Mouse (Mus musculus): ENCODE results near the gene Fbrs. TPM values are rescaled to one million over a fixed set of nuclear protein-coding genes. Genes with fewer than 3 reads are reported as not detected.
"Not testable (repeated sequence)": the region's sequence is repeated elsewhere in the genome, so short reads cannot be mapped to it uniquely, and the experiment has no call there.

Gene Fbrs
- polyA plus RNA-seq, 1 experiment from 2014 or later, result 9.1 TPM

DNA sequence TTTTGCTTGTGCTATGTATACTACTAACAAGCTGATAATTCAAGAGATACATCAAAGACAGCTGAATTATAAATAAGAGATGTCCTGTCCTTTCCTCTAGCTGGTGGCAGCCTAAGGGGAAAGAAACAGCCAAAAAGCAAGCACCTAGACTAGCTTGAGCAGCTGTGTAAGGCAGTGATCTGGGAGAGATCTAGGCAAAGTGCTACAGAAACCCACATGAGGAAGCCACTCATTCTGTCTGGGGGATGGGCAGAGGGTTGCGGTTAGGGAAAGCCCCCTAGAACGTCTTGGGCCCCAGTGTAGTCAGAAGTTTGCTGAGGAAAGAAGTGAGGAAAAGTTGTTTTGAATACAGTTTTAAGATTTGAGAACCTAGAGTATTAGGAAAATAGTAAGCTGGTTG lies 1.3 kb downstream of the Fbrs start:
- no peaks in the 10 kb centered on the region for H3K27me3 ChIP-seq (ENCODE audit: control insufficient read depth, insufficient read depth, low read depth, low read length)
- no peaks in the 10 kb centered on the region for H3K9me3 ChIP-seq (replicated peaks; ENCODE audit: control insufficient read depth, low read length, poor library complexity, severe bottlenecking)
- peaks cover 18% of the 10 kb centered on the region for H3K36me3 ChIP-seq (ENCODE audit: control insufficient read depth, insufficient read depth, low read length)
- H3K4me3 ChIP-seq (ENCODE audit: low read depth, low read length), result peak overlapping the region; percentile 76; the same call in 1 of the 2 replicates
- no peak for ATAC-seq
- peak overlapping the region; percentile 88; the same call in 1 of the 2 replicates for H3K9ac ChIP-seq (ENCODE audit: low read depth, low read length)
- no peak overlapping the region for H3K27ac ChIP-seq (ENCODE audit: low read length)
- peak overlapping the region; percentile 79 for H3K4me2 ChIP-seq (ENCODE audit: low read length)
- H3K4me1 ChIP-seq (ENCODE audit: control insufficient read depth, insufficient read depth, low read length), result peaks cover 27% of the 10 kb centered on the region
- WGBS, result 67% methylated on average over 2 of the region's 2 CpGs

DNA sequence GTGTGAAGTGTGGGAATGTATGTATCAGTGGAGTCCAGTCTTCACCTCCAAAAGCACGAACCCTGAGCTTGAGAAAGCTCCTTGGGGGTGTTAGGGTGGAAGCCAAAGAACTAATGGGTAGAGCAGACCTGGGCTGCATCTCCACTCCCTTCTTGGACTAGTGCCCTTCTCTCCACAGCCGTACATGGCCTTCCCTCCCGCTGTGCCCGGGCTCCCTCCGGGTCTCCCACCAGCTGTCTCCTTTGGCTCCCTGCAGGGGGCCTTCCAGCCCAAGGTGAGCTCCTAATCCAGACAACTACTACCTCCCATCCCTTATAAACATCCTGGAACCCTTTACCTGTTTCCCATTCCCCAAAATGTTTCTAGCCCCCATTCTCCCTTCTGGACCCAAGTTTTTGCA lies 6.4 kb downstream of the Fbrs start:
- Histone ChIP-seq H3K4me3 (ENCODE audit: low read depth, low read length) (no peak overlapping the region), H3K36me3 (ENCODE audit: control insufficient read depth, insufficient read depth, low read length) (peaks cover 34% of the 10 kb centered on the region), H3K4me1 (ENCODE audit: control insufficient read depth, insufficient read depth, low read length) (peaks cover 12% of the 10 kb centered on the region), H3K9me3 (replicated peaks; ENCODE audit: control insufficient read depth, low read length, poor library complexity, severe bottlenecking) (no peaks in the 10 kb centered on the region), H3K27me3 (ENCODE audit: control insufficient read depth, insufficient read depth, low read depth, low read length) (no peaks in the 10 kb centered on the region), H3K4me2 (ENCODE audit: low read length) (no peak overlapping the region), H3K9ac (ENCODE audit: low read depth, low read length) (no peak overlapping the region), H3K27ac (ENCODE audit: low read length) (no peak overlapping the region)
- no peak for ATAC-seq
- 68% methylated on average over 5 of the region's 5 CpGs for WGBS

DNA sequence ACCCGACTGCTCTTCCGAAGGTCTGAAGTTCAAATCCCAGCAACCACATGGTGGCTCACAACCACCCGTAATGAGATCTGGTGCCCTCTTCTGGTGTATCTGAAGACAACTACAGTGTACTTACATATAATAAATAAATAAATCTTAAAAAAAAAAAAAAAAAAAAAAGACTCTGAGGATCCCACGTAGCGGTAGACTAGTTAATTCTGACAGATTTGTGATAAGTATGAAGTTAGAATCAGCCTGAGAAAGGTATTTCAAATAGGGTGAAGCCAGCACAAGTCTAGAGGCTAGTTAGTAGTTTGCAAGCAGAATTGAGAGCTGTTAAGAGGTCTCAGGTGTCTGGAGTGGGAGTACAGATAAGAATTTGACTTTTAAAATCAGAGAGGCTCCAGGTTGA lies 9.4 kb downstream of the Fbrs start:
- not testable (repeated sequence) for H3K27ac ChIP-seq (ENCODE audit: low read length); H3K4me1 ChIP-seq (ENCODE audit: control insufficient read depth, insufficient read depth, low read length); ATAC-seq; H3K4me3 ChIP-seq (ENCODE audit: low read depth, low read length); H3K9me3 ChIP-seq (replicated peaks; ENCODE audit: control insufficient read depth, low read length, poor library complexity, severe bottlenecking); H3K9ac ChIP-seq (ENCODE audit: low read depth, low read length); H3K27me3 ChIP-seq (ENCODE audit: control insufficient read depth, insufficient read depth, low read depth, low read length); H3K4me2 ChIP-seq (ENCODE audit: low read length)
- WGBS, result 90% methylated on average over 4 of the region's 5 CpGs
- H3K36me3 ChIP-seq (ENCODE audit: control insufficient read depth, insufficient read depth, low read length), result peaks cover 43% of the 10 kb centered on the region

DNA sequence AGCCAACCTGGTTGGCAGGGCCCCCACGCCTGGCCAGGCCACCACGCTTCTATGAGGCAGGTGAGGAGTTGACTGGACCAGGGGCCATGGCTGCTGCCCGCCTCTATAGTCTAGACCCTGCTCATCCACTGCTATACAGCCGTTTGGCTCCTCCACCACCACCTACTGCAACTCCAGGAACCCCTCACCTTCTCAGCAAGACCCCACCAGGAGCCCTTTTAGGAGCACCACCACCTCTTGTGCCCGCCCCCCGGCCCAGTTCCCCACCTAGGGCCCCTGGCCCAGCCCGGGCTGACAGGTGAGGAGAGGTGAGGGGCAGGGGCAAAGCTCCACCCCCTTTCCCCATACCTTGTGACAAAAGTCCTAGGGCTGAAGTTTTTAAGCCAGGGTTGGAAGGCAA lies 11.0 kb downstream of the Fbrs start:
- WGBS, result 95% methylated on average over 7 of the region's 7 CpGs
- H3K36me3 ChIP-seq (ENCODE audit: control insufficient read depth, insufficient read depth, low read length), result peaks cover 41% of the 10 kb centered on the region
- no peak overlapping the region for H3K27ac ChIP-seq (ENCODE audit: low read length)
- ATAC-seq, result no peak
- H3K4me3 ChIP-seq (ENCODE audit: low read depth, low read length), result no peak overlapping the region
- no peaks in the 10 kb centered on the region for H3K9me3 ChIP-seq (replicated peaks; ENCODE audit: control insufficient read depth, low read length, poor library complexity, severe bottlenecking)
- H3K4me2 ChIP-seq (ENCODE audit: low read length), result no peak overlapping the region
- no peaks in the 10 kb centered on the region for H3K4me1 ChIP-seq (ENCODE audit: control insufficient read depth, insufficient read depth, low read length)
- H3K27me3 ChIP-seq (ENCODE audit: control insufficient read depth, insufficient read depth, low read depth, low read length), result no peaks in the 10 kb centered on the region
- no peak overlapping the region for H3K9ac ChIP-seq (ENCODE audit: low read depth, low read length)

DNA sequence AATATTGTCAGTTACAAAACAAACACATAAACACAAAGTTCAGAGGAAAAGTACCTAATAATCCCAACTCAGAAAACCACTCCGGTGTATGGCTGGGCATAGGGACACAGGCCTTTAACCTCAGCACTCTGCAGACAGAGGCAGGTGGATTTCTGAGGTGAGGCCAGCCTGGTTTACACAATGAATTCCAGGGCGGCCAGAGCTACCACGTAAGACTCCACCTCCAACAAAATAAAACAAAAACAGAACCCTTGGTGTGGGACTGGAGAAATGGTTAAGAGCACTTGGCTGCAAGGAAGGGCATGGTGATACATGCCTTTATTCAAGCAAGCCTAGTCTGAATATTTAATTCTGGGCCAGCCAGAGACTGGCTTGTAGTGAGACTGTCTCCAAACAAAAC lies 12.8 kb downstream of the Fbrs start:
- Histone ChIP-seq H3K36me3 (ENCODE audit: control insufficient read depth, insufficient read depth, low read length) (peaks cover 34% of the 10 kb centered on the region), H3K9ac (ENCODE audit: low read depth, low read length) (no peak overlapping the region), H3K9me3 (replicated peaks; ENCODE audit: control insufficient read depth, low read length, poor library complexity, severe bottlenecking) (no peaks in the 10 kb centered on the region), H3K27ac (ENCODE audit: low read length) (no peak overlapping the region), H3K4me3 (ENCODE audit: low read depth, low read length) (no peak overlapping the region), H3K4me2 (ENCODE audit: low read length) (no peak overlapping the region), H3K27me3 (ENCODE audit: control insufficient read depth, insufficient read depth, low read depth, low read length) (no peaks in the 10 kb centered on the region), H3K4me1 (ENCODE audit: control insufficient read depth, insufficient read depth, low read length) (no peaks in the 10 kb centered on the region)
- 92% methylated on average over 3 of the region's 3 CpGs for WGBS
- ATAC-seq, result no peak

DNA sequence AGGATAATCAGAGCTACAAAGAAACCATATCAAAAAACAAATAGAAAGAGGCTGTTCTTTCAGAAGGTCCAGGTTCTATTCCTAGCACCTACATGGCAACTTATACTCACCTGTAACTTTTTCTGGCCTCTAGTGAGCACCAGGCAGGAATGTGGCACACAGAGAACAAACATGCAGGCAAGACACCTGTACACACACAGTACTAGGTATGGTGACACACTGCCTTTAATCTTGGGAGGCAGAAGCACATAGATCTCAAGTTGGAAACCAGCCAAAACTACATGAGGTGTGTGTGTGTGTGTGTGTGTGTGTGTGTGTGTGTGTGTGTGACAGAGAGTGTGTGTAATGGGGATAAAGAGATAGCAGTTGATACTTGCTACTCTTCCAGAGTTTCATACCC lies 15.6 kb downstream of the Fbrs start:
- H3K4me2 ChIP-seq (ENCODE audit: low read length), result no peak overlapping the region
- no peaks in the 10 kb centered on the region for H3K9me3 ChIP-seq (replicated peaks; ENCODE audit: control insufficient read depth, low read length, poor library complexity, severe bottlenecking)
- no peak overlapping the region for H3K27ac ChIP-seq (ENCODE audit: low read length)
- ATAC-seq, result no peak
- H3K36me3 ChIP-seq (ENCODE audit: control insufficient read depth, insufficient read depth, low read length), result peaks cover 21% of the 10 kb centered on the region
- no peak overlapping the region for H3K4me3 ChIP-seq (ENCODE audit: low read depth, low read length)
- no peaks in the 10 kb centered on the region for H3K4me1 ChIP-seq (ENCODE audit: control insufficient read depth, insufficient read depth, low read length)
- H3K27me3 ChIP-seq (ENCODE audit: control insufficient read depth, insufficient read depth, low read depth, low read length), result no peaks in the 10 kb centered on the region
- H3K9ac ChIP-seq (ENCODE audit: low read depth, low read length), result no peak overlapping the region

DNA sequence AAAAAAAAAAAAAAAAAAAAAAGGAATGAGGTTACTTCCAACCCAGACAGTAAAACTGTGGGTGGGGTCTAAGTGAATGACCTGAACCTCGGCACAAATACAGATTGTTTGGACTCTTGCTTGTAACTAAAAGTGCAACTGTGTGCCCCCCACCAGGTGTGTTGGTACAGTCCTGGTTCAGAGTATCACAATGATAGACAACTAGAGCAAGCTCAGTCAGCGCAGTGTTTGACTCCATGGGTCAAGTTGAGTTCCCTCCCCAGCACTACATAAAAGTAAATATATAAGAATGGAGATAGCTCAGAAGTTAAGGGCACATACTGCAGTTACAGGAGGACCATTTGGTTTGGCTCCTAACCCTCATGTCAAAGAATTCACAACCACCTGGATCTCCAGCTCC lies 18.4 kb downstream of the Fbrs start:
- no peak for ATAC-seq

DNA sequence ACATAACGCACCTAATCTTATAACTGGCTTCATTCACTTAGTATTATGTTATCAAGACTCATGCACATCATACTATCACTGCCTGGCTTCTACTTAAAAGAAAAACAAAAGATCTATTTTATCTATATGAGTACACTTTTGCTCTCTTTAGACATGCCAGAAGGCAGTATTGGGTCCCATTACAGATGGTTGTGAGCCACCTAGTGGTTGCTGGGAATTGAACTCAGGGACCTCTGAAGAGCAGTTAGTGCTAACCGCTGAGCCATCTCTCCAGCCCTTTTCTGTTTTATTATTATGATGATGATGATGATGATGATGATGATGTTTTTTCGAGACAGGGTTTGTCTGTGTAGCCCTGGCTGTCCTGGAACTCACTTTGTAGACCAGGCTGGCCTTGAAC lies 19.4 kb downstream of the Fbrs start:
- Histone ChIP-seq H3K4me2 (ENCODE audit: low read length) (no peak overlapping the region), H3K4me3 (ENCODE audit: low read depth, low read length) (no peak overlapping the region), H3K27me3 (ENCODE audit: control insufficient read depth, insufficient read depth, low read depth, low read length) (no peaks in the 10 kb centered on the region), H3K9ac (ENCODE audit: low read depth, low read length) (no peak overlapping the region), H3K36me3 (ENCODE audit: control insufficient read depth, insufficient read depth, low read length) (no peaks in the 10 kb centered on the region), H3K4me1 (ENCODE audit: control insufficient read depth, insufficient read depth, low read length) (no peaks in the 10 kb centered on the region), H3K27ac (ENCODE audit: low read length) (no peak overlapping the region), H3K9me3 (replicated peaks; ENCODE audit: control insufficient read depth, low read length, poor library complexity, severe bottlenecking) (no peaks in the 10 kb centered on the region)
- WGBS, result 54% methylated on average over 3 of the region's 3 CpGs
- ATAC-seq, result no peak

More for the DNA sequence above, 18.4 kb downstream of the Fbrs start:
- Histone ChIP-seq H3K36me3 (ENCODE audit: control insufficient read depth, insufficient read depth, low read length) (no peaks in the 10 kb centered on the region), H3K4me2 (ENCODE audit: low read length) (no peak overlapping the region), H3K27me3 (ENCODE audit: control insufficient read depth, insufficient read depth, low read depth, low read length) (no peaks in the 10 kb centered on the region), H3K4me1 (ENCODE audit: control insufficient read depth, insufficient read depth, low read length) (no peaks in the 10 kb centered on the region), H3K9ac (ENCODE audit: low read depth, low read length) (no peak overlapping the region), H3K27ac (ENCODE audit: low read length) (no peak overlapping the region), H3K9me3 (replicated peaks; ENCODE audit: control insufficient read depth, low read length, poor library complexity, severe bottlenecking) (no peaks in the 10 kb centered on the region), H3K4me3 (ENCODE audit: low read depth, low read length) (no peak overlapping the region)
- WGBS, result 84% methylated on average over 2 of the region's 2 CpGs

DNA sequence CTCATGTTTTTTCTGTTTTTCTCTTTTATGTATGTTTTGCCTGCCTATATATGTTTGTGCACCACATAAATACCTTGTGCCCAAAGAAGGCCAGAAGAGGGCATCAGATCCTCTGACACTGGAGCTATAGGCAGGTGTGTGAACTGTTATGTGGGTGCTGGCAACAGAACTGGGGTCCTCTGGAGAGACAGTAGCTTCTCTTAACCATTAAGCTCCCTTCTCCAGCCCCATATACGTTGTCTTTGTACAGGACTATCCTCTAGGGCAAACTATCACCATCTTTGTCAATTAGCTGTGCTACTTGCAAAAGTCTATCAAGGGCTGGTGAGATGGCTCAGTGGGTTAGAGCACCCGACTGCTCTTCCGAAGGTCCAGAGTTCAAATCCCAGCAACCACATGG lies 29.3 kb downstream of the Fbrs start:
- Histone ChIP-seq H3K4me1 (ENCODE audit: control insufficient read depth, insufficient read depth, low read length) (peaks cover 5% of the 10 kb centered on the region), H3K9me3 (replicated peaks; ENCODE audit: control insufficient read depth, low read length, poor library complexity, severe bottlenecking) (no peaks in the 10 kb centered on the region), H3K27ac (ENCODE audit: low read length) (no peak overlapping the region), H3K4me3 (ENCODE audit: low read depth, low read length) (no peak overlapping the region), H3K9ac (ENCODE audit: low read depth, low read length) (no peak overlapping the region), H3K27me3 (ENCODE audit: control insufficient read depth, insufficient read depth, low read depth, low read length) (no peaks in the 10 kb centered on the region), H3K36me3 (ENCODE audit: control insufficient read depth, insufficient read depth, low read length) (no peaks in the 10 kb centered on the region), H3K4me2 (ENCODE audit: low read length) (no peak overlapping the region)
- no peak for ATAC-seq
- 92% methylated on average over 3 of the region's 3 CpGs for WGBS

DNA sequence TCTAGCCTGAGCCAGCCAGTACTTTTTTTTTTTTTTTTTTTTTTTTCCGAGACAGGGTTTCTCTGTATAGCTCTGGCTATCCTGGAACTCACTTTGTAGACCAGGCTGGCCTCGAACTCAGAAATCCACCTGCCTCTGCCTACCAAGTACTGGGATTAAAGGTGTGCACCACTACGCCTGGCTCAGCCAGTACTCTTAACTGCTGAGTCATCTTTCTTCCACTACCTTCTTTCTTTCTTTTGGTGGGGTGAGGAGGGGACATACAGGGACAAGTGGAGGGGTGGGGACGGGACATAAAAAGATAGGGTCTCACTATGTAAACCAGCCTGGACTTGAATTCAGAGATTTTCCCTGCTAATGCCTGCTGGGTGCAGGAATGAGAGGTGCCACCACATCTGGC lies 30.8 kb downstream of the Fbrs start:
- H3K4me2 ChIP-seq (ENCODE audit: low read length); H3K27me3 ChIP-seq (ENCODE audit: control insufficient read depth, insufficient read depth, low read depth, low read length); H3K36me3 ChIP-seq (ENCODE audit: control insufficient read depth, insufficient read depth, low read length); ATAC-seq; H3K9ac ChIP-seq (ENCODE audit: low read depth, low read length); H3K4me3 ChIP-seq (ENCODE audit: low read depth, low read length); H3K27ac ChIP-seq (ENCODE audit: low read length); H3K9me3 ChIP-seq (replicated peaks; ENCODE audit: control insufficient read depth, low read length, poor library complexity, severe bottlenecking): not testable (repeated sequence)
- WGBS, result 86% methylated on average over 4 of the region's 4 CpGs
- peaks cover 17% of the 10 kb centered on the region for H3K4me1 ChIP-seq (ENCODE audit: control insufficient read depth, insufficient read depth, low read length)

Measured in midbrain, embryonic 16.5 days (tissue).